Comparison of ENCODE assay signal across 8 mouse cellular contexts in genomic region chr11:97664339-97664665, GRCm38 (mm10). TPM values are rescaled to one million over a fixed set of nuclear protein-coding genes. Genes with fewer than 3 reads are reported as not detected.
A peak's percentile ranks its signal among the peaks of the same experiment; 100 is the strongest.
DNase-seq lines count a peak whose midpoint lies in the region; ATAC-seq and TF ChIP-seq lines count a peak whose summit lies in the region.

No protein-coding gene starts in this region.

- no peaks in the 10 kb centered on the region for H3K9me3 ChIP-seq in embryonic facial prominence, embryonic 10.5 days
- H3K9me3 ChIP-seq in intestine, embryonic 14.5 days (ENCODE audit: control insufficient read depth, low read length) = no peaks in the 10 kb centered on the region
- H3K9me3 ChIP-seq in neural tube, embryonic 12.5 days = no peaks in the 10 kb centered on the region

- H3K27me3 ChIP-seq in embryonic facial prominence, embryonic 10.5 days (replicated peaks; ENCODE audit: low read depth, poor library complexity, severe bottlenecking) = peaks cover 26% of the 10 kb centered on the region
- peaks cover 16% of the 10 kb centered on the region for H3K27me3 ChIP-seq in intestine, embryonic 14.5 days (replicated peaks; ENCODE audit: control insufficient read depth, insufficient read depth, low read length)
- peaks cover 20% of the 10 kb centered on the region for H3K27me3 ChIP-seq in neural tube, embryonic 12.5 days (replicated peaks)

- H3K4me2 ChIP-seq in intestine, embryonic 14.5 days (ENCODE audit: low read length) = peak overlapping the region; percentile 66
- H3K4me2 ChIP-seq in neural tube, embryonic 12.5 days (replicated peaks) = peak overlapping the region; percentile 85

- H3K4me1 ChIP-seq in lung, adult 2 months (ENCODE audit: control insufficient read depth, insufficient read depth, low read length) = peaks cover 13% of the 10 kb centered on the region
- peaks cover 71% of the 10 kb centered on the region for H3K4me1 ChIP-seq in embryonic facial prominence, embryonic 10.5 days
- H3K4me1 ChIP-seq in intestine, embryonic 14.5 days (replicated peaks; ENCODE audit: control insufficient read depth, insufficient read depth, low read length) = peaks cover 37% of the 10 kb centered on the region
- peaks cover 44% of the 10 kb centered on the region for H3K4me1 ChIP-seq in neural tube, embryonic 12.5 days

- peak overlapping the region; percentile 87 for H3K4me3 ChIP-seq in lung, adult 2 months (replicated peaks; ENCODE audit: extremely low read depth, low read depth, low read length)
- peak overlapping the region; percentile 92 for H3K4me3 ChIP-seq in embryonic facial prominence, embryonic 10.5 days
- peak overlapping the region; percentile 84 for H3K4me3 ChIP-seq in intestine, embryonic 14.5 days (ENCODE audit: low read depth, low read length)
- peak overlapping the region; percentile 95 for H3K4me3 ChIP-seq in neural tube, embryonic 12.5 days

- peak overlapping the region; percentile 75 for H3K9ac ChIP-seq in intestine, embryonic 14.5 days (ENCODE audit: low read length)
- H3K9ac ChIP-seq in neural tube, embryonic 12.5 days = peak overlapping the region; percentile 91

- TF ChIP-seq POLR2A in lung, adult 2 months (IDR thresholded peaks at IDR 0.05; ENCODE audit: borderline replicate concordance, extremely low read depth, low read depth, low read length) = no peak

- WGBS in lung, adult 2 months = 3% methylated on average over 8 of the region's 8 CpGs
- under 1% methylated on average over 6 of the region's 8 CpGs for WGBS in embryonic facial prominence, embryonic 10.5 days
- WGBS in intestine, embryonic 14.5 days = 1% methylated on average over 6 of the region's 8 CpGs
- 0% methylated on average over 6 of the region's 8 CpGs for WGBS in neural tube, embryonic 12.5 days

- TF ChIP-seq CTCF in lung, adult 2 months (IDR thresholded peaks at IDR 0.05; ENCODE audit: insufficient read depth, low read length) = no peak

- peak overlapping the region; percentile 97 for H3K27ac ChIP-seq in embryonic facial prominence, embryonic 10.5 days (replicated peaks)
- peak overlapping the region; percentile 88 for H3K27ac ChIP-seq in intestine, embryonic 14.5 days (ENCODE audit: low read depth)
- no peak overlapping the region for H3K27ac ChIP-seq in neural tube, embryonic 12.5 days

- peaks cover 44% of the 10 kb centered on the region for H3K36me3 ChIP-seq in embryonic facial prominence, embryonic 10.5 days (replicated peaks)
- peaks cover 37% of the 10 kb centered on the region for H3K36me3 ChIP-seq in intestine, embryonic 14.5 days (ENCODE audit: control insufficient read depth, insufficient read depth, low read length)
- H3K36me3 ChIP-seq in neural tube, embryonic 12.5 days = peaks cover 37% of the 10 kb centered on the region

- no peak for DNase-seq in lung, adult 2 months
- DNase-seq in lung, postnatal 4 days = no peak
- no peak for DNase-seq in embryonic facial prominence, embryonic 10.5 days (ENCODE audit: low spot score)
- peak; percentile 78 for DNase-seq in intestine, embryonic 14.5 days (ENCODE audit: low spot score)
- no peak for DNase-seq in adrenal gland, postnatal 4 days (ENCODE audit: low spot score in 2 of 2)
- no peak for DNase-seq in layer of hippocampus, adult 18-20 months (ENCODE audit: low spot score in 2 of 2)

- ATAC-seq in intestine, embryonic 14.5 days (replicated peaks; ENCODE audit: low FRiP score, low TSS enrichment, low read depth) = no peak
- no peak for ATAC-seq in neural tube, embryonic 12.5 days (ENCODE audit: low FRiP score, low read depth)
- ATAC-seq in monocyte, adult 5-6 weeks (replicated peaks; ENCODE audit: insufficient number of reproducible peaks, low FRiP score, low TSS enrichment, poor library complexity, severe bottlenecking) = no peak

RNA-seq across cellular contexts. Expression of gene Mllt6, which starts 1.1 kb away (rescaled TPM):
- 65.9 and 79.6 TPM in 2 replicates for polyA plus RNA-seq in lung, adult 2 months (2012; rRNA removed)
- 2.1 and 2.2 TPM in 2 replicates for polyA plus RNA-seq in embryonic facial prominence, embryonic 10.5 days (2016; fragmentation: Nextera tagmentation; extraction: Ambion mirVana)
- 4.6 and 4.8 TPM in 2 replicates for polyA plus RNA-seq in intestine, embryonic 14.5 days (2014; fragmentation: Nextera tagmentation; extraction: Ambion mirVana)
- 3.0 and 4.0 TPM in 2 replicates for polyA plus RNA-seq in neural tube, embryonic 12.5 days (2016; fragmentation: Nextera tagmentation; extraction: Ambion mirVana)
- total RNA-seq in adrenal gland, postnatal 4 days (2021) = 10 to 100 TPM; 49.0 to 59.7 TPM
- 34.4 to 77.7 TPM (median 40.4 TPM) in 3 replicates for total RNA-seq in monocyte, adult 5-6 weeks (2017)
- total RNA-seq in layer of hippocampus, adult 18-20 months (2021) = 100 to 1,000 TPM; 122 to 137 TPM

RNA-seq across cellular contexts. Expression of gene Cisd3, which starts 21.3 kb away (rescaled TPM):
- polyA plus RNA-seq in lung, adult 2 months (2012; rRNA removed) = 26.4 and 34.0 TPM in 2 replicates
- 18.2 and 20.0 TPM in 2 replicates for polyA plus RNA-seq in embryonic facial prominence, embryonic 10.5 days (2016; fragmentation: Nextera tagmentation; extraction: Ambion mirVana)
- polyA plus RNA-seq in intestine, embryonic 14.5 days (2014; fragmentation: Nextera tagmentation; extraction: Ambion mirVana) = 41.2 and 47.9 TPM in 2 replicates
- 17.8 and 25.6 TPM in 2 replicates for polyA plus RNA-seq in neural tube, embryonic 12.5 days (2016; fragmentation: Nextera tagmentation; extraction: Ambion mirVana)
- total RNA-seq in adrenal gland, postnatal 4 days (2021) = 100 to 1,000 TPM; 105 to 109 TPM
- total RNA-seq in monocyte, adult 5-6 weeks (2017) = 5.8 to 19.1 TPM (median 6.2 TPM) in 3 replicates
- 10 to 100 TPM; 51.3 to 52.0 TPM for total RNA-seq in layer of hippocampus, adult 18-20 months (2021)

RNA-seq across cellular contexts. Expression of gene Epop, which starts 34.8 kb away (rescaled TPM):
- 6.4 and 12.3 TPM in 2 replicates for polyA plus RNA-seq in lung, adult 2 months (2012; rRNA removed)
- 13.0 and 14.4 TPM in 2 replicates for polyA plus RNA-seq in embryonic facial prominence, embryonic 10.5 days (2016; fragmentation: Nextera tagmentation; extraction: Ambion mirVana)
- polyA plus RNA-seq in intestine, embryonic 14.5 days (2014; fragmentation: Nextera tagmentation; extraction: Ambion mirVana) = 3.1 and 3.6 TPM in 2 replicates
- 13.6 and 15.1 TPM in 2 replicates for polyA plus RNA-seq in neural tube, embryonic 12.5 days (2016; fragmentation: Nextera tagmentation; extraction: Ambion mirVana)
- 1 to 10 TPM; 4.2 to 4.7 TPM for total RNA-seq in adrenal gland, postnatal 4 days (2021)
- total RNA-seq in monocyte, adult 5-6 weeks (2017) = 0.75 to 1.8 TPM (median 0.95 TPM) in 3 replicates
- 10 to 100 TPM; 46.1 to 48.8 TPM for total RNA-seq in layer of hippocampus, adult 18-20 months (2021)

RNA-seq across cellular contexts. Expression of gene Pcgf2, which starts 36.0 kb away (rescaled TPM):
- 65.9 and 81.9 TPM in 2 replicates for polyA plus RNA-seq in lung, adult 2 months (2012; rRNA removed)
- polyA plus RNA-seq in embryonic facial prominence, embryonic 10.5 days (2016; fragmentation: Nextera tagmentation; extraction: Ambion mirVana) = 23.2 and 24.1 TPM in 2 replicates
- polyA plus RNA-seq in intestine, embryonic 14.5 days (2014; fragmentation: Nextera tagmentation; extraction: Ambion mirVana) = 19.2 and 19.7 TPM in 2 replicates
- 19.9 and 21.1 TPM in 2 replicates for polyA plus RNA-seq in neural tube, embryonic 12.5 days (2016; fragmentation: Nextera tagmentation; extraction: Ambion mirVana)
- total RNA-seq in adrenal gland, postnatal 4 days (2021) = 10 to 100 TPM; 69.9 to 71.5 TPM
- total RNA-seq in monocyte, adult 5-6 weeks (2017) = 0.85 to 4.5 TPM in 2 of 3 replicates, not detected in the other
- 10 to 100 TPM; 21.7 to 24.6 TPM for total RNA-seq in layer of hippocampus, adult 18-20 months (2021)

RNA-seq across cellular contexts. Expression of gene Psmb3, which starts 38.9 kb away (rescaled TPM):
- 214 and 264 TPM in 2 replicates for polyA plus RNA-seq in lung, adult 2 months (2012; rRNA removed)
- 634 and 654 TPM in 2 replicates for polyA plus RNA-seq in embryonic facial prominence, embryonic 10.5 days (2016; fragmentation: Nextera tagmentation; extraction: Ambion mirVana)
- 473 and 491 TPM in 2 replicates for polyA plus RNA-seq in intestine, embryonic 14.5 days (2014; fragmentation: Nextera tagmentation; extraction: Ambion mirVana)
- 453 and 497 TPM in 2 replicates for polyA plus RNA-seq in neural tube, embryonic 12.5 days (2016; fragmentation: Nextera tagmentation; extraction: Ambion mirVana)
- total RNA-seq in adrenal gland, postnatal 4 days (2021) = 100 to 1,000 TPM; 193 to 221 TPM
- 137 to 160 TPM (median 146 TPM) in 3 replicates for total RNA-seq in monocyte, adult 5-6 weeks (2017)
- total RNA-seq in layer of hippocampus, adult 18-20 months (2021) = 100 to 1,000 TPM; 124 to 128 TPM

Comparison
In these comparisons a context has a peak if more than half of its experiments do, and no peak if none do; other contexts are left out.
1. RNA of gene Mllt6, which starts 1.1 kb away (polyA plus RNA-seq): 65.9 to 79.6 TPM in lung, adult 2 months; 4.6 to 4.8 TPM in intestine, embryonic 14.5 days, 3.0 to 4.0 TPM in neural tube, embryonic 12.5 days and 2.1 to 2.2 TPM in embryonic facial prominence, embryonic 10.5 days; every median in the first group is over 10 times any median in the second.
2. Peak in every context shown above with its lines, with median percentiles within 50 percentile points of each other: H3K4me3 ChIP-seq.